Mouse (Mus musculus) midbrain, embryonic 11.5 days (tissue): Measurements from ENCODE around the gene Nfkb1. TPM values are rescaled to one million over a fixed set of nuclear protein-coding genes. Genes with fewer than 3 reads are reported as not detected.

Source experiments
- ATAC-seq: fragments of 200-750 bp; cut with Nextera tagmentation; 2 replicates; pipeline ENCODE4 v1.8.0; 2017; ENCODE audit warnings: moderate TSS enrichment, moderate library complexity; ENCODE audit not compliant: low FRiP score
- DNase-seq: peaks from one replicate; pipeline ENCODE4 v3.0.0; 2015; ENCODE audit warnings: low spot score; ENCODE audit errors: missing footprints
- H3K27ac ChIP-seq: fragments of 300-500 bp; sonication (generic); 2 replicates; pipeline ENCODE4 v1.5.1; 2014; ENCODE audit warnings: low read depth, low read length
- H3K27me3 ChIP-seq: fragments of 300-500 bp; sonication (generic); 2 replicates; pipeline ENCODE4 v1.6.1; 2014; ENCODE audit warnings: mild to moderate bottlenecking, low read length, moderate library complexity, mixed read lengths; ENCODE audit not compliant: control insufficient read depth, insufficient read depth
- H3K36me3 ChIP-seq: fragments of 300-500 bp; sonication (generic); 2 replicates; pipeline ENCODE4 v1.6.1; 2014; ENCODE audit warnings: mild to moderate bottlenecking, low read length, moderate library complexity, mixed read lengths; ENCODE audit not compliant: control insufficient read depth, insufficient read depth
- H3K4me1 ChIP-seq: fragments of 300-500 bp; sonication (generic); 2 replicates; pipeline ENCODE4 v1.6.1; 2014; ENCODE audit warnings: low read length; ENCODE audit not compliant: control insufficient read depth, insufficient read depth
- H3K4me2 ChIP-seq: fragments of 300-500 bp; sonication (generic); 2 replicates; pipeline ENCODE4 v1.6.1; 2014; ENCODE audit warnings: mild to moderate bottlenecking, moderate library complexity
- H3K4me3 ChIP-seq: fragments of 300-500 bp; sonication (generic); 2 replicates; pipeline ENCODE4 v1.5.1; 2014; ENCODE audit warnings: low read depth, low read length
- H3K9ac ChIP-seq: fragments of 300-500 bp; sonication (generic); 2 replicates; pipeline ENCODE4 v1.6.1; 2014; ENCODE audit warnings: low read length
- H3K9me3 ChIP-seq: fragments of 300-500 bp; sonication (generic); 2 replicates; pipeline ENCODE4 v1.6.1; 2016; ENCODE audit warnings: low read length; ENCODE audit not compliant: control insufficient read depth
- WGBS: fragments of 180-500 bp; shearing (Covaris S2); extraction: QIAGEN DNeasy Blood & Tissue Kit; methylation state at CpG from one replicate; pipeline ENCODE4 v1.1.7; 2014; 5-methylcytosine and 5-hydroxymethylcytosine counted together
- polyA plus RNA-seq: library from polyadenylated mRNA; unstranded; fragments of >200 nt; fragmentation: Nextera tagmentation; extraction: Ambion mirVana; gene quantifications from 2 replicates; pipeline ENCODE4 v1.2.1, GENCODE M21; 2014

Gene Nfkb1
- polyA plus RNA-seq, 1 experiment from 2014 or later: 10.8 TPM

DNA sequence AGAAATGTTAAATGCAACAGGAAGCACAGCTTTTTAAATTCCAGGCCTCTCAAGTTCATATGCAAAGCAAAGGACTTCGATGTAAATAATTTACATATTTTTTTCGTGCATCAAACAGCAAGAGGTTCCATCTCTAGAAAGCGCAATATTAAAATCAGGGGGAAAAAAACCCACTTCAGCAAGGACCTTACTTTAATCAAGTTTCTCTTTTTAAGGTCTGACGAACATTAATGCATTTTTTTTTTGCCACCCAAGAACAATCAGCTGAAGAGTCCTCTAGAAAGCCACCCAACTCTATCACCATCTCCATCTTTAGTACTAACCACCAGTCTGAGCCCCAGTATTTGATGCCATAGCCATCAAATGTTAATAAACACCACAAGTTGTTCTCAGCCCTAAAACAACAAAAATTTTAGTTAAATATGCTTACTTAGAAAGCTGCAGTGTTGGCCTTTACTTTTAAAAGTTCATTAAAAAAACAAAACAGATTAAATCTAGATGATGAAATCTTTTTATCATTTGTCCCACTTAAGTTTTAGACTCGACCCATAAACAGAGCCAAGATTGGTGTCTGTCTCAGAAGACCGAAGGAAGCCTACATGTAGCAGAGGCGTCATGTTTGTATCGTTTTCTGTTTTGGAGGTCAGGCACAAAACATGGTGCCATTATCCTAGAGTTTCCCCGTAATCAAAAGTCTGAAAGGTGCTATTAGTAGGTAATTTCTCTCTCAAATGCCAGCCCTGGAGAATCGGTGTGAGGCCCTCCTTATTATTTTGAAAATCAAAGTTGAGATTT lies 1.4 kb downstream of the Nfkb1 start:
- no peak overlapping the region for H3K27ac ChIP-seq

GRCm38 (mm10) chr3:135688970-135689772 lies 2.2 kb downstream of the Nfkb1 start:
- Histone ChIP-seq H3K27ac (no peak overlapping the region), H3K4me2 (no peak overlapping the region; the same call in 1 of the 2 replicates), H3K4me1 (peaks cover 19% of the 10 kb centered on the region), H3K36me3 (no peaks in the 10 kb centered on the region), H3K9me3 (no peaks in the 10 kb centered on the region), H3K9ac (no peak overlapping the region), H3K4me3 (no peak overlapping the region), H3K27me3 (no peaks in the 10 kb centered on the region)
- WGBS: 84% methylated on average over 11 of the region's 11 CpGs
- ATAC-seq (no peak), DNase-seq (no peak)

More for the DNA sequence above, 1.4 kb downstream of the Nfkb1 start:
- peak overlapping the region; percentile 88 for H3K4me3 ChIP-seq
- H3K4me2 ChIP-seq: peak overlapping the region; percentile 81
- no peak for ATAC-seq
- DNase-seq: no peak
- H3K36me3 ChIP-seq: no peaks in the 10 kb centered on the region
- H3K9me3 ChIP-seq: no peaks in the 10 kb centered on the region
- H3K4me1 ChIP-seq: peaks cover 19% of the 10 kb centered on the region
- peak overlapping the region; percentile 98 for H3K9ac ChIP-seq
- WGBS: 64% methylated on average over 10 of the region's 10 CpGs
- no peaks in the 10 kb centered on the region for H3K27me3 ChIP-seq

DNA sequence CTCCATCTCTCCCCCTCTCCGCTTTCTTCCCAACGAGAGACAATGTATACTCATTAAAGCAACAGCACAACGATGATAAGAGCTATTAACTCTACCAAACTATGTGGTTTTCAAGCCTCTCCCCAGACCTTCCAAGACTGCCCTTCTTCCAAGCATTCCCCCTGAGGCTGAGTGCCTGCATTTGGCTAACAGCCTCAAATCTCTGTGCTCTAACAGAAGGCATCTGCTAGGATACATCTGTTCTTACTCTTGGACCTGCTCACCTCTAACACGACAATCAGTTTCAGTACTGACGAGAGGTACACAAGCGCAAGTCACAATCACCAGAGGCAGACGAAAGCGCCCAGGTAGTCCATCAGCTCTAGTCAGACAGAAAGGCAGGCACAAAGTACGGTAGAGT lies 3.4 kb downstream of the Nfkb1 start:
- no peak overlapping the region for H3K4me3 ChIP-seq
- no peak for ATAC-seq
- 70% methylated on average over 9 of the region's 9 CpGs for WGBS
- no peaks in the 10 kb centered on the region for H3K36me3 ChIP-seq
- DNase-seq: no peak
- H3K27me3 ChIP-seq: no peaks in the 10 kb centered on the region
- H3K4me1 ChIP-seq: peaks cover 17% of the 10 kb centered on the region
- no peaks in the 10 kb centered on the region for H3K9me3 ChIP-seq
- no peak overlapping the region for H3K4me2 ChIP-seq
- H3K27ac ChIP-seq: no peak overlapping the region
- no peak overlapping the region for H3K9ac ChIP-seq

GRCm38 (mm10) chr3:135686419-135686818 lies 4.9 kb downstream of the Nfkb1 start:
- no peak for ATAC-seq

DNA sequence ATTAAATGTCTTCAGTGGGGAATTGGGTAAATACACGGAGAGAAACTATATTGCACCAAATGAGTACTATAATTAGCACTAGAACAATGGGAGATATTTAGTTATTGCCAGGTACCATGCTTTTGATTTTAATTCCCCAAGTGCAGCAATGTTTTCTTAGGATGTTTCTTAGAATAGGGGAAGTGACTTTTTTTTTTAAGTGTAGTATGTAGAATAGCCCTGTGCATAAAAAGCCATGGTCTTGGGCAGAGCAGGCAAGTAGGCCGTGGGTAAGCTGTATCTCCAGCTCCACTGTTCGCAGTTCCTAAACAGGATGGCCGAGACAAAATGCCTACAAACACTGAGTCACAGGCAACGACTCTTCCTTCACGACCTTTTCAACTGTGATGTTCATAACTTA lies 8.1 kb downstream of the Nfkb1 start:
- Histone ChIP-seq H3K27me3 (no peaks in the 10 kb centered on the region), H3K36me3 (no peaks in the 10 kb centered on the region), H3K27ac (no peak overlapping the region), H3K9me3 (no peaks in the 10 kb centered on the region), H3K4me2 (no peak overlapping the region), H3K9ac (no peak overlapping the region), H3K4me1 (peaks cover 8% of the 10 kb centered on the region), H3K4me3 (no peak overlapping the region)
- DNase-seq: no peak
- WGBS: 86% methylated on average over 6 of the region's 6 CpGs
- no peak for ATAC-seq

More at GRCm38 (mm10) chr3:135686419-135686818, 4.9 kb downstream of the Nfkb1 start:
- H3K4me2 ChIP-seq: no peak overlapping the region
- H3K9ac ChIP-seq: no peak overlapping the region
- DNase-seq: no peak
- peaks cover 16% of the 10 kb centered on the region for H3K4me1 ChIP-seq
- H3K36me3 ChIP-seq: no peaks in the 10 kb centered on the region
- no peak overlapping the region for H3K27ac ChIP-seq
- 80% methylated on average over 5 of the region's 5 CpGs for WGBS
- H3K27me3 ChIP-seq: no peaks in the 10 kb centered on the region
- no peaks in the 10 kb centered on the region for H3K9me3 ChIP-seq
- no peak overlapping the region for H3K4me3 ChIP-seq

- no peaks in the 10 kb centered on the region for H3K9me3 ChIP-seq
- DNase-seq: no peak
- no peak overlapping the region for H3K27ac ChIP-seq
- H3K4me2 ChIP-seq: no peak overlapping the region
- H3K4me1 ChIP-seq: peaks cover 8% of the 10 kb centered on the region
- no peak overlapping the region for H3K9ac ChIP-seq
- no peaks in the 10 kb centered on the region for H3K36me3 ChIP-seq
- no peaks in the 10 kb centered on the region for H3K27me3 ChIP-seq
- ATAC-seq: no peak
- WGBS: 5% methylated on average over 3 of the region's 3 CpGs
- no peak overlapping the region for H3K4me3 ChIP-seq
Measured at GRCm38 (mm10) chr3:135682240-135682639, 9.1 kb downstream of the Nfkb1 start.

- ATAC-seq: no peak
- Histone ChIP-seq H3K36me3 (no peaks in the 10 kb centered on the region), H3K27ac (no peak overlapping the region), H3K4me1 (peaks cover 8% of the 10 kb centered on the region), H3K4me2 (no peak overlapping the region), H3K9ac (no peak overlapping the region), H3K9me3 (no peaks in the 10 kb centered on the region), H3K4me3 (no peak overlapping the region), H3K27me3 (no peaks in the 10 kb centered on the region)
- WGBS: 71% methylated on average over 8 of the region's 8 CpGs
- DNase-seq: no peak
Measured at GRCm38 (mm10) chr3:135681272-135681783, 10.0 kb downstream of the Nfkb1 start.

GRCm38 (mm10) chr3:135680213-135680843 lies 11.0 kb downstream of the Nfkb1 start:
- Histone ChIP-seq H3K36me3 (no peaks in the 10 kb centered on the region), H3K4me2 (no peak overlapping the region), H3K9ac (no peak overlapping the region), H3K4me1 (peaks cover 8% of the 10 kb centered on the region), H3K4me3 (no peak overlapping the region), H3K27me3 (no peaks in the 10 kb centered on the region), H3K27ac (no peak overlapping the region), H3K9me3 (no peaks in the 10 kb centered on the region)
- WGBS: 86% methylated on average over 6 of the region's 6 CpGs
- ATAC-seq (no peak), DNase-seq (no peak)
